Mouse (Mus musculus): ENCODE results near the gene Nono.

Nono gene

DNA sequence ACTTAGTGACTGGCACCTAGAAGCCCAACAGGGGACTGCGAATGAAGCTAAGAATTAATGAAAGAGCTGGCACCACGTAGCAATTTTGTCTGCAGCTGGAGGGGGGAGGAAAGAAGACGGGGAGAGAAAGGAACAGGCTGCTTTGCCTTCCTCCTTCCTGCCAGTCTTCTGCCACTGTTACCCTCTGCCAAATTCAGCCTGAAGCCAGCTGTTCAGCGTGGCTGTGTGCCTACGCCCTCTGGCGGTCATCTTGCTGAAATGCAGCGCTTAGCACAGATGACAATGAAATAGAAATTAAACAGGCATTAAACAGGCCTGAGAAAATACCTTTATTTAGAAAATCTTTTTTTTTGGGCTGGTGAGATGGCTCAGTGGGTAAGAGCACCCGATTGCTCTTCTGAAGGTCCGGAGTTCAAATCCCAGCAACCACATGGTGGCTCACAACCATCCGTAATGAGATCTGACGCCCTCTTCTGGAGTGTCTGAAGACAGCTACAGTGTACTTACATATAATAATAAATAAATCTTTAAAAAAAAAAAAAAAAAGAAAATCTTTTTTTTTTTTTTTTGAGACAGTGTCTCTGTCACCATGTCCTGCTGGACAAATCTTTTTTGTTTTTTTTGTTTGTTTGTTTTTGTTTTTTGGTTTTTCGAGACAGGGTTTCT, 57.5 kb downstream of the Nono start:
- peak; percentile 38 for DNase-seq (ENCODE audit: low spot score)
